Mouse (Mus musculus): ENCODE measurements around the gene Lypd4.

The Lypd4 gene

DNA sequence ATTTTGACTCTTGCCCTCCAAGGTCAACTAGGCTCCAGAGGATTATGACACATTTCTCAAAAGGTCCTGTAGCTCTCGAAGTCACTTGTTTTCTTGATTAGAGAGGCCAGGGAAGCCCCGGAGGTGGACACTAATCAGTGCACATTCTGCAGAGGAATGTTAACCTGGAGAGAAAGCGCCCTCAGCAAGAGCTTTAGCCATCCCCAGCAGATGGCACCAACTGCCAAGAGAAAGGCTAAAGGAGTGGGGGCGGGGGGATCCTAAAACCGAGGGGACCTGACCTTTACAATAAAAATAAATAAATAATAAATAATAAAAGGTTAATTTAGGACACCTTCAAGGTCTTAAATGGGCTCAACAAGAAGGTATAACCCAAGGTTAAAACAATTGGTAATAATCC is 25.6 kb downstream of the Lypd4 start:
- ChIA-PET POLR2A (interaction anchor here in 2 of 4 experiments (0.6 to 2.2 kb wide), 4 partner anchors 38 to 418 kb away, joined by 3 to 11 read pairs (median 3); no protein-coding TSS in a partner anchor), CTCF (interaction anchor here in 3 of 4 experiments (0.6 to 2.0 kb wide), 5 partner anchors 40 to 572 kb away, joined by 3 to 7 read pairs (median 3); partner anchors contain the start of gene Rps19 (in 1 of the 3))

DNA sequence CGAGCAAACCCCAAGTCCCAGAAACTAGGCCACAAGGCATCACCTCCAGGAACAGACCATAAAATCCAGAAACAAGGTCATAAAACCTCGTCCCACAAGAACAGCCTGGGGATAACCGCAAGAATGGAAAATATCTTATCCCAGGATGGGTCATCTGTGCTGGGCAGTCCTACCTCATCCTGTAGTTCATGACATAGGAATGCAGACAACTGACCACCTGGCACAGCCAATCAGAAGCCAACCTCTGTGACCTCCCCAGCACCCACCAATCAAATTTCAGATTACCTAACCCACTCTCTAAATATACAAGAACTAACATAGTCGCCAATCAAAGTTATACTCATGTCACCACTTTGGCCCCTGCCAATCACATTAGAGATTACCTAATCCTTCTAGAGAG is 28.7 kb downstream of the Lypd4 start:
- ChIA-PET POLR2A (interaction anchor here in 3 of 4 experiments (0.6 to 2.5 kb wide), 45 partner anchors 9 to 1040 kb away, joined by 3 to 24 read pairs (median 4); partner anchors contain the start of genes Dmrtc2 (in 3 of the 3), Lypd4 (in 3 of the 3), Rabac1 (in 1 of the 3) and Rps19 (in 1 of the 3)), CTCF (interaction anchor here in 2 of 4 experiments (0.7 to 1.2 kb wide), 4 partner anchors 13 to 179 kb away, joined by 3 to 4 read pairs (median 4); partner anchors contain the start of gene Rabac1 (in 1 of the 2))

DNA sequence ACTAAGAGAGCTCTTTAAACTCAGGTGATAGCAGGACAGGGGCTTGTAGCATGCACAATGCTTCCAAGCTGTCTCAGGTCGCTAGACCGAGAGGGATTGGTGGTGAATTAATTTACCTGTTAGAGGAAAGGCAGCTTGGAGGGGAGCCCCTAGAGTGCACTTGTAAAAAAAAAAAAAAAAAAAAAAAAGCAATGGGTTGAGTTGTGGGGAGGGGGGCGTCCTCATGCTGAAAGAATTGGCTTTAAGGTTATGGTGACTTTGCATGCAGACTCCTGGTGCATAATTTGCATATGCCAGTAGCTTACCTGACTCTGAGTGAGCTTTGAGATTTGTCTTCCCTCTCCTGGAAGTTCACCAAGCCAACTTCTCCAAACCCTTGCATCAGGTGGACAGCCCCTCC is 29.4 kb downstream of the Lypd4 start:
- ChIA-PET POLR2A (interaction anchor here in 3 of 4 experiments (0.6 to 2.5 kb wide), 66 partner anchors 10 to 1041 kb away, joined by 3 to 24 read pairs (median 4); partner anchors contain the start of genes Dmrtc2 (in 3 of the 3), Lypd4 (in 3 of the 3), Rabac1 (in 2 of the 3) and Rps19 (in 2 of the 3)), CTCF (interaction anchor here in 2 of 4 experiments (0.6 to 1.2 kb wide), 7 partner anchors 12 to 239 kb away, joined by 3 to 6 read pairs (median 4); partner anchors contain the start of gene Rabac1 (in 1 of the 2))

DNA sequence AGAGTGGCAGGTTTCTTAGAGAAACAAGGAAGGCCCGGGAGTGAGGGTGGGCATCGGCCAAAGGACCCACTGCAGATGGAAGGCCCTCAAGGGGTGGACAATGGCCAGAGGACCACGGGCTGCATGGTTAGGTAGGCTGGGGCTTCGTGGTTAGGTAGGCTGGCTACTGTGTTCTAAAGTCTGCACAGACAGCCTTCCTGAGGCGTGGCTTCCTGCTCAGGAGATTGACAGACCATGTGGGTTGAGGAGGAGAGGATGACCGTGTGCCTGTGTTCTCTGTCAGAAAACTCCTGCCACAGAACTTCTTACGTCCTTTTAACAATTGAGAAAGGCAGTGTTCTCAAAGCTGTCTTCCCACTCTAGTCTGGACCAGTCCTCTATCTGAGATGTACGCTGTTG is 30.3 kb downstream of the Lypd4 start:
- CTCF ChIA-PET = no interaction called here
- POLR2A ChIA-PET = interaction anchor here in 3 of 4 experiments (0.5 to 2.5 kb wide), 9 partner anchors 14 to 738 kb away, joined by 3 to 24 read pairs (median 3); partner anchors contain the start of genes Dmrtc2 (in 1 of the 3) and Lypd4 (in 1 of the 3)

DNA sequence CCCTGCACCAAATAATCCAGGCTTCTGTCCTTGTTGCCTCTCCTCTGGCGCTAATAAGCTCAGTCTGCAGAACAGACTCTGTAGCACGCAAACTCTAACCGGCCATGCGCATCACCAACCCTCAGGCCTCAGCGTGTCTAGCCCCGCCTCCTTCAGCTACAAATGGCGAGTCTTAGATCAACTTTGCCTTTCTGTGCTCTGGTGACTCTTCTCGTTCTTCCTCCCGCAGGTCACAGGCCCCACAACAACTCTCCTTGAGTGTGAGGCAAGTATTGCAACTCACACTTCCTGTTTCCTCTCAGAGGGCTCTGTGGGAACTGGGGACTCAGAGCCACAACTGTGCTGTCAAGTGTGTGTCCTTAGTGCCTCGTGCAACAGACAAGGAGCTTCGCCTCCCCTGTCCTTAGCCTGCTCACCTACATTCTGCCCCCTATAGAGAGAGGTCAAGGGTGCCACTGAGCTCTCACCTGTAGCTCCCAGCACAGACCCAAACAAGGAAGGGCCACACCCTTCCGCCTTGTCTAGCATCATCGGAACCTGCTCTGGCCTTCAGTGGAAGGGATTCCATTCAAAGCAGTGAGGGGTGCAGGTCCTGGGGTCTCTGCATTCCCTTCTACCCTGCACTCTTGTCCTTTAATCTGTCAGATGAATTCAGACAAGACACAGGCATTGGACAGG is 30.9 kb downstream of the Lypd4 start:
- POLR2A ChIA-PET = interaction anchor here in 3 of 4 experiments (0.5 to 2.5 kb wide), 5 partner anchors 14 to 738 kb away, joined by 3 to 24 read pairs (median 8); partner anchors contain the start of genes Dmrtc2 (in 1 of the 3) and Lypd4 (in 1 of the 3)

DNA sequence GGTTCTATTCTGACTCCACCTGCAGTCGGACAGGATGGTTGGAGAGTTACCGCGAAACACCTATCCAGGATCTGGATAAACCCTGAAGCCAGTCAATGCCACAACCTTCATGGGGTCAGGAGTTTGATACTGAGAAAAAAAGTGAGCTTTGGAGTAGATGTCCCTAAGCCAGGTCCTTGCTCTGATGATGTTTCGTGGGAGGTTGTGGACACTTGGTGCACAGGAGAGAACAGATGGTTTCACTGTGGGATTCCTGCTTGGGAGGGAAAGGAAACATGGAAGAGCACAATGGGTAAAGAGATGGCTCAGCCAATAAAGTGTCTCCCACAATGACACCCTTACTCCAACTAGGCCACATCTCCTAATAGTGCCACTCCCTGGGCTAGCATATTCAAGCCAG is 42.6 kb downstream of the Lypd4 start:
- POLR2A ChIA-PET = interaction anchor here in 1 of 4 experiments (0.6 kb wide), 1 partner anchor 13 kb away, joined by 3 read pairs; no protein-coding TSS in a partner anchor
- CTCF ChIA-PET = interaction anchor here in 1 of 4 experiments (1.5 kb wide), 1 partner anchor 10 kb away, joined by 4 read pairs; no protein-coding TSS in a partner anchor

More for the DNA sequence above, 30.9 kb downstream of the Lypd4 start:
- CTCF ChIA-PET = interaction anchor here in 1 of 4 experiments (0.7 kb wide), 1 partner anchor 738 kb away, joined by 3 read pairs; no protein-coding TSS in a partner anchor

DNA sequence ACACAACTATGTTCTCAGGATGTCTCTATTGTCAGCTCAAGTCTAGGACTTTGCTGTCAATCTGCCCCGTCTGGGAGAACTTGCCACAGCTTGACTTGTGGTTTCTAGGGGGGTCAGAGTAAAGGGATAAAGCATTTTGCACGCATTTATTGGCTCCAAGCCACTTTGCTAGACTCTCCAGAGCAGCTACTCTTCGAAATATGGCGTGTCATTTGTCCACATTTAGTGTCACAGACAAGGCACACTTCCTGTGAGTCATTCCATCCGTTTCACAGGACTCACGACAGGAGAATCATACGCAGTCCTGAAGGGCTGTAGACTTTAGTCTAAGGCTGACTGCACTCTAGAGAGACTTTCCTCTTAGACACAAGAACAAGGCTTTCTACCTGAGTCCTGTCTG is 45.3 kb downstream of the Lypd4 start:
- ChIA-PET POLR2A (interaction anchor here in 1 of 4 experiments (1.6 kb wide), 1 partner anchor 66 kb away, joined by 3 read pairs; no protein-coding TSS in a partner anchor), CTCF (no interaction called here)

DNA sequence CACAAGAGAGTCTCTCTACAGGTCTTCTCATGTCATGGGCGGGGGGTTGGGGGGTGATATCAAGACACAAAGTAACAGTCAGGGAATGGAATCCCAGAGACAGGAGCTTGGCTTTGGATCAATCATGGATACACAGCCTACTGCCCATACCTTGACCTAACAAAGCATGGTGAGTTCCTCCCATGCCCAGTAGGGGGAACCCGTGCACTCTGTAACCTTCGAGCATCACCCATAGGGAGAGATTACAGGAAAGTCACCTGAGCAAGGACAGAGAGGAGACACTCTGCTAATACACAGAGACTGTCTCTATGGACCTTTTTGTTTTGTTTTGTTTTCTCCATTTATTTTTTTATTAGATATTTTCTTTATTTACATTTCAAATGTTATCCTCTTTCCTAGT is 52.2 kb downstream of the Lypd4 start:
- ChIA-PET POLR2A (interaction anchor here (0.5 to 2.7 kb wide), 31 partner anchors 8 to 1984 kb away, joined by 3 to 17 read pairs (median 4); partner anchors contain the start of genes Rps19 (in 2 of the 4) and Rabac1 (in 1 of the 4)), CTCF (interaction anchor here (0.5 to 4.2 kb wide), 57 partner anchors 8 to 1959 kb away, joined by 3 to 30 read pairs (median 4); partner anchors contain the start of genes Rabac1 (in 3 of the 4), BC049730 (in 1 of the 4) and Rps19 (in 1 of the 4))

Measured in embryonic stem cell, embryonic (primary cell).